Mouse (Mus musculus): ENCODE measurements at regions not wholly inside any gene's neighbourhood (a gene's known extent, or its start where the extent isn't known, plus 50 kb on each side); places are given as distances from the start of the nearest gene placed in this dataset.

- TF ChIP-seq GATA1 (IDR thresholded peaks at IDR 0.05; ENCODE audit: low read length): no peak
These were observed 78.2 kb upstream of the Kif2a start for GRCm38 (mm10) chr13:107100116-107100515.

GRCm38 (mm10) chr13:107097005-107097404 is 75.1 kb upstream of the Kif2a start:
- no peak for TF ChIP-seq GATA1 (IDR thresholded peaks at IDR 0.05; ENCODE audit: low read length)

DNA sequence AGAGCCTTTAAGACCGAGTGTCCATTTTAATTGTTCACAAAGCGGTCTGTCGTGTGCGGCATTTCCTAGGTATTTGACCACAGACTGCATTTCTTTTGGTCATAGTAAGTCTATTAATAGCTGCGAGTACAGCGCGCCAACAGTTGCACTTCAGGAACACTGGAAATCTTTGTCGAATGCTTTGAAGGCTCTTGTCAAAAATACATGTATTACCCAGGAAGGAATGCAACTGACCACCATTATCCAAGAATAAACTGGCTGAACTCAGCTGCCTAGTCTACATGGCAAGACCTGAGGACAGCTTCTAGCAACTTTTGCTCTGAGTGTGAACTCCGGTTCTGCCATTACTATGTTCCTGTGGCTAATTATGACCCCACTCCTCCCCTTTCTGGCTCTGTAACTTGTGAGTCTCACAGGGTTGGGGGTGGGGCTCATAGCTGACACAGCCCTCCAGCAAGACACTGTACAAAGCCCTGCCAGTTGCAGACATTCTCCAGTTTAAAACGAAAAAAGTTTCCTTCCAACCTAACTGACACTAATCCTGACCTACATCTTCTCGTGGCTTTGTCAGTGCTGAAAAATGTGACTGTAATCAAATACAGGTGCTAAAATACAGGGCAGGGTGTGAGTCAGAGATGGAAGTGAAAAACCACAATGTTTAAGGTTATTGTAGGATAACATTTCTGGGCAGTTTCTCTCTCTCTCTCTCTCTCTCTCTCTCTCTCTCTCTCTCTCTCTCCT is 73.2 kb upstream of the Kif2a start:
- no peak for TF ChIP-seq GATA1 (IDR thresholded peaks at IDR 0.05; ENCODE audit: low read length)

GRCm38 (mm10) chr13:107094487-107094886 is 72.6 kb upstream of the Kif2a start:
- no peak for TF ChIP-seq GATA1 (IDR thresholded peaks at IDR 0.05; ENCODE audit: low read length)

DNA sequence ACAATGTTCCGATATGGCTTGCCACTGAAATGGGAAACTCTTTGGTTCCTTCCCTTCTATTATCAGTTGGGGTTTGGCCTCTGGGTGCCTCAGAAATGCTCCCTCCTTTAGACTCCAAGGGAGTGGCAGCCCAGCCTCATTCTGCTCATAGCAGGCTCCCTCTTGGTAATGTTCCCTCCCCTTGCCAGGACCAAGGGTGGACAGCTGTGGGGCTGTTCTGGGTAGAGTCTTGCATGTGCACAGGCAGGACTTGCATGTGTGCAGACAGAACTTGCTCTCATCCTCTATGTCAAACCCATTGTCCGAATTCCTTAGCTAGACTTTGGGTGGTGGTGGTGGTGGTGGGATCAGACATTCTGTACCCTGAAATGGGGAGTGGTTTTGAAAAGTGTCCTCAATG is 71.8 kb upstream of the Kif2a start:
- no peak for TF ChIP-seq GATA1 (IDR thresholded peaks at IDR 0.05; ENCODE audit: low read length)

DNA sequence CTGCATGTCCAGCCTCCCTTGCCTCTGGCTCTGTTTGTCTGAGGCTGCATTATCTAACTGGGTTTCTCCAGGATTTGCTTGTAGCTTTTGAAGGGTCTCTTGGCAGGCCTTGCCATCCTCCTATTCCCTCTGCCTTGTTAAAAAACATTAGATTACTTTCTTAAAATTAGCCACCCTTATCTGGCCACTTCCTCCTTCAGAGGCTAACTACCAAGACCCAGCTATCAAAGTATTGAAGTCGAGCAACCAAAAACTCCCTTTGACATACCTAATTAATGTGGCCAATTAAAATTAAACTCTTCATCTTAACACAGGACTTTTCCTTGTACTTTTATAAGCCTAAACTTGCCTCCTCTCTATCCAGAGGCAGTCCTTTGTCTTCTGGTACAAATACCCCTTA is 66.3 kb upstream of the Kif2a start:
- no peak for TF ChIP-seq GATA1 (IDR thresholded peaks at IDR 0.05; ENCODE audit: low read length)

DNA sequence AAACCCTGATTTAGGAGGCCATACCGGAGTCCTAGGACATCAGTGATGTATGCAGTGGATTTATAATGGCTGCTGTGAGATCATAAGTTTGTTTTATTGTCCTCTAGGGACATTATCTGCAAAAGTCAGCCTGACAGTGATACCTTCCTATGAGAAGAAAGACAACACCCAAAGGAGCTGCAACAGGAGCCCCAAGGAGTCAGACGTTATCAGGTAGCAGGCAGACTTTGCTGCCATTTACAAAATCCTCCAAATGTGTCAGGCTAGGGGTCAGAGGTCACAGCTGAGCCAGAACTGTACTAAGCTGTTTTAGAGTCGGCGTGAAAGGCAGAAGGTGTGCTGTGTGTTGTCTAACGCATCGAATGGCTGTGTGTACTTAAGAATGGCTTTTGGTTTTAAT is 65.4 kb upstream of the Kif2a start:
- TF ChIP-seq GATA1 (IDR thresholded peaks at IDR 0.05; ENCODE audit: low read length): no peak

GRCm38 (mm10) chr13:107078085-107078484 is 56.2 kb upstream of the Kif2a start:
- TF ChIP-seq GATA1 (IDR thresholded peaks at IDR 0.05; ENCODE audit: low read length): no peak

- TF ChIP-seq GATA1 (IDR thresholded peaks at IDR 0.05; ENCODE audit: low read length): no peak
These were observed 53.0 kb upstream of the Kif2a start for GRCm38 (mm10) chr13:107074917-107075316.

DNA sequence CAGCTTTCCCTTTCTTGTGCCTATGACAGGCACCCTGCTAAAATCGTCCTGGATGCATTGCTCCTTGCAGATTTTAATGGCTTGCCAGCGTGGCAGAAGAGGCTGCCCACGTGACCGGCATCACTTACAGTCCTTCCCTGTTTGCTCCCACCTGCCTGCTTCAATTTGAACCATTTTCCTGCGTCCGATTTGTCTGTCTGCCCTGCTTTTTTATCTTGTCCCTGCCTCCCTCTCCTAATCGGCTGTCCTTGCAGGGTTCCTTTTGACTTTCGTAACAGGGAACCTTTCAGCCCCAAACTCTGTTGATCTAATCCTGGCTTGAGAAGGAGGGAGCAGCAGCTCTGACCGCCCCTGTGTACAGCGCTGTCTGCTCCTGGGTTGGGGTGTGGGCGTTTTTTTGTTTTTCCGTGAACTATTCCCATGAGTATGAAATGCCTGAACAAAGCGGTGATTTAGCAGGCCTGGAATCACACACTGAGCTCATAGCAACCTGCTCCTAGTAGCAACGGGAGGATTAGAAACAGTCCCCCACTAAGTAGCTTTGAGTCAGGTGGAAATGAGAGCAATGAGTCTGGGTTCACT is 51.2 kb upstream of the Kif2a start:
- no peak for TF ChIP-seq GATA1 (IDR thresholded peaks at IDR 0.05; ENCODE audit: low read length)

- no peak for TF ChIP-seq GATA1 (IDR thresholded peaks at IDR 0.05; ENCODE audit: low read length)
These were observed 50.6 kb upstream of the Kif2a start for GRCm38 (mm10) chr13:107072345-107073038.
